Mouse (Mus musculus): ENCODE data around the gene Golt1b. TPM values are rescaled to one million over a fixed set of nuclear protein-coding genes. Genes with fewer than 3 reads are reported as not detected.

The Golt1b gene
- polyA plus RNA-seq, 1 experiment from 2014 or later = 47.3 TPM

DNA sequence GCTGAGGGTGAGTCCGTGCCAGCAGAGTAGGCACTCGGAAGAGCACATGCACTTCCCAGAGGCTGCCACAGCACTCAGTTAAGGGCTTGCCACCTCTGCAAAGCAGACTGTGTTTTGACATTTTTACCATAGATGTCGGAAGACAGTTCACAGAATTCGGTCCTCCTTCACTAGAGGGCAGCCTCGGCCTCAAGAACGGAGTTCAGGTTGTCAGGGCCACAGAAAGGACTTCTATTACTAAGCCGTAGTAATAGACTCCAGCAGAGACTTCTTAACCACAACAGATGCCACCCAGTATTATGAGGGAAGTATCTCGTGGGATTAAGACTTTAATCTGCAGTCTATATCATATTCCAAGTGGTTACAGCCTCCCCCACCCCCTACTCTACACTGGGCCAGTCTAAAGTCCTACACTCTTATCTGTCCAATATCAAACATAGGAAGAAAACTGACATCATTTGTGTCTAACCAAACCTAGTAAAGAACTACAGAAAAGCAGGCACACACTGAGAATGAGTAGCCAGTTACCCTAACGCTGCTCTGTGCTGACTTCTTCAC lies 23.9 kb upstream of the Golt1b start:
- Histone ChIP-seq H3K4me1 (replicated peaks) (no peaks in the 10 kb centered on the region), H3K4me2 (no peak overlapping the region), H3K4me3 (replicated peaks) (no peak overlapping the region), H3K9ac (no peak overlapping the region), H3K36me3 (peaks cover 83% of the 10 kb centered on the region), H3K27ac (no peak overlapping the region), H3K27me3 (no peaks in the 10 kb centered on the region), H3K9me3 (replicated peaks) (no peaks in the 10 kb centered on the region)
- ATAC-seq (ENCODE audit: low read depth) = no peak
- no peak for DNase-seq
- 70% methylated on average over 9 of the region's 9 CpGs for WGBS (ENCODE audit: insufficient replicate concordance)

DNA sequence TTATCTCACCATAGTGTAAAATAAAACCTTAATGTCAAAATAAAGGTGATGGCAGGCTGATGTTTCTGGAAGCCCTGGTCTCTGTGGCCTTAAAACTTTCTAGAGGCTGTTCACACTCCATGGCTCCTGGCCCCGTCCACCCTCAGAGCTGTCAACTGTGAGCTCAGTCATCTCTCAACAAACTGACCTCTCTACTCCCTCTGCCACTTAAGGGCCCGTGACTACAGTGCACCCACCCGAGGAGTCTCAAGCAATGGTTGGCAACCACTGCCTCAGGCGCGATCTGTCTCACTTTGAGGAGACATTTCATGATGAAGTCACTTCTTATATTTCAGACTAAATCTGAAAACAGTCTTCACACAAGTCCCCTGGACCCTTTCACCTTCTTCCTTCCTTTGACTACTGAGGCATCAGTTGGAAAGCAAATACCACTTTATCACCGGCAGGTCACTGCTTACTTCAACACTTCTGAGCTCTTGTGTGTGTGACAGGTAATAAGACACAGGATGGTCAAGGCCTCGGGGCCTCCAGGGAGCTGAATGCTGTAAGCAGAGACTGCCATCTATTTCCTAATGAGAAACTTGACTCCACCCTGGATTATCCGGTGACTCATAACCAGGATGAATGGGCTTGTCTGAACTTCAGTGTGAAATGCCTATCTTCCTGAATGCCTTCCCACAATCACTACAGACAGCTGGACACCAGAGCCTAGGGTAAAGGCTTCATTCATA lies 21.1 kb upstream of the Golt1b start:
- H3K4me1 ChIP-seq (replicated peaks) = no peaks in the 10 kb centered on the region
- no peaks in the 10 kb centered on the region for H3K9me3 ChIP-seq (replicated peaks)
- no peak overlapping the region for H3K4me3 ChIP-seq (replicated peaks)
- H3K4me2 ChIP-seq = no peak overlapping the region
- DNase-seq (no peak), ATAC-seq (ENCODE audit: low read depth) (no peak)
- no peak overlapping the region for H3K27ac ChIP-seq
- no peak overlapping the region for H3K9ac ChIP-seq
- peaks cover 88% of the 10 kb centered on the region for H3K36me3 ChIP-seq
- no peaks in the 10 kb centered on the region for H3K27me3 ChIP-seq
- 81% methylated on average over 8 of the region's 8 CpGs for WGBS (ENCODE audit: insufficient replicate concordance)

DNA sequence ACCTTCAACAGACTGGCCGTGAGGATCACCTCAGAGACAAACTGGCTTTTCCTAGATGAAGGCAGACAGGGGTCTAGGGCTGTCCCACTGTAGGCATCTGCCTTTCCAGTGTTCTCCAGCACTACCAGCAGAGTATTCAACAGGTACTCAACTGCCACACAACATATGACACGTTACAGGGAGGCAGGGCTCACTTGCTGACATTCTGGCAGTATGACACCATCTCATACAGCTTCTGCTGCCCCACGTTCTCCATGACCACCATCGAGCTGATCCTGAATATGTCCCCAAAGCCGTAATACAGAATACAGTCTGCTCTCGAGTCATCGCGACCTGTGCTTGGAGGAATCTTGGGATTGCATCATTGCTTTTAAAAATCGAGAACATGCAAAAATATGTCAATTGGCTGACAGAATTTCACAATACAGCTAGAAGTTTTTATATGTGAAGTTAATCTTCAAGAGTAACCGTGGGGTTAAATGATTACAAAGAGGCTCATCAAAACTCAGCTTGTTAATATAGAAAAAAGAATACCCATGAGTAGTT lies 20.5 kb upstream of the Golt1b start:
- 87% methylated on average over 10 of the region's 10 CpGs for WGBS (ENCODE audit: insufficient replicate concordance)
- Histone ChIP-seq H3K4me2 (no peak overlapping the region), H3K27ac (no peak overlapping the region), H3K4me3 (replicated peaks) (no peak overlapping the region), H3K9me3 (replicated peaks) (no peaks in the 10 kb centered on the region), H3K36me3 (peaks cover 88% of the 10 kb centered on the region), H3K9ac (no peak overlapping the region), H3K27me3 (no peaks in the 10 kb centered on the region), H3K4me1 (replicated peaks) (no peaks in the 10 kb centered on the region)
- DNase-seq = no peak
- no peak for ATAC-seq (ENCODE audit: low read depth)

DNA sequence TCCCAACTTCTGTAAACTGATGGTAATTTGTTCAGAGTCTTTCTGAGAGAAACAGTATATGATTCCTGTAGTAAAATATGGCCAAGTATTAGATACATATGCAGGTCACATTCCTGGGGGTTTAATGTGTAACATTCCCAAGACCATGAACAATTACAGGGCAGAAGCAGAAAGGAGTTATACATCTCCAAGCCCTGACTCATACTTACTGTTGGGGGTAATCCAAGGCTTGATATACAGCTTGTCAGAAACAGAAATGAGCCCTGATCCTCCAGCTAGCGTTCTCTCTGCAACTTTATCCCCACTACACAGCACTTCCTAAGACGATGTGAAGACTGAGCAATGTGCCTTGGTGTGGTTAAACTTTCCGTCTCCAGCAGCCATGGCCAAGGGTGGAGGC lies 19.5 kb upstream of the Golt1b start:
- ATAC-seq (ENCODE audit: low read depth) (no peak), DNase-seq (no peak)
- no peak overlapping the region for H3K4me2 ChIP-seq
- H3K27me3 ChIP-seq = no peaks in the 10 kb centered on the region
- WGBS (ENCODE audit: insufficient replicate concordance) = 78% methylated on average over 3 of the region's 3 CpGs
- H3K36me3 ChIP-seq = peaks cover 90% of the 10 kb centered on the region
- H3K9ac ChIP-seq = no peak overlapping the region
- no peak overlapping the region for H3K4me3 ChIP-seq (replicated peaks)
- H3K4me1 ChIP-seq (replicated peaks) = no peaks in the 10 kb centered on the region
- no peaks in the 10 kb centered on the region for H3K9me3 ChIP-seq (replicated peaks)
- no peak overlapping the region for H3K27ac ChIP-seq

- Histone ChIP-seq H3K9ac (no peak overlapping the region), H3K4me1 (replicated peaks) (no peaks in the 10 kb centered on the region), H3K36me3 (peaks cover 90% of the 10 kb centered on the region), H3K27me3 (no peaks in the 10 kb centered on the region), H3K4me2 (no peak overlapping the region), H3K9me3 (replicated peaks) (no peaks in the 10 kb centered on the region), H3K4me3 (replicated peaks) (no peak overlapping the region), H3K27ac (no peak overlapping the region)
- no peak for ATAC-seq (ENCODE audit: low read depth)
- DNase-seq = no peak
- WGBS (ENCODE audit: insufficient replicate concordance) = 74% methylated on average over 3 of the region's 3 CpGs
Observed at GRCm38 (mm10) chr6:142369568-142369967, 17.5 kb upstream of the Golt1b start.

DNA sequence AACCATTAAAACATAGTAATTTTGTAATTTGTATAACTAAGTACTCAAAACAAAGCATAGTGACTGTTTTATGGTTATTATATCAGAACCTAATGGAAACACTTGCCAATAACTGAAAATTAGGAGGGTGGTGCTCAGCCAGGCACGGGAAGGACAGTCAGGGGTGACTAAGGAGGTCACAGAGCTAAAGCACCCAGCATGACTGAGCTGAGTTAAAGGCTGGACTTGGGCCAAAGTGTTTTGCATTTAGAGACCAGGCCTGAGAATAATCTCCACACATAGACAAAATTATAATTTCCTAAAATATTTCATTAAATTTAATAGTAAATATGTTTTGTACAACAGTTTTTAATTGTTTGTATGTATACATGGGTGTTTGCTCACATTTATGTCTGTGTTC lies 9.9 kb upstream of the Golt1b start:
- Histone ChIP-seq H3K27me3 (no peaks in the 10 kb centered on the region), H3K9ac (no peak overlapping the region), H3K4me3 (replicated peaks) (no peak overlapping the region), H3K4me1 (replicated peaks) (no peaks in the 10 kb centered on the region), H3K27ac (no peak overlapping the region), H3K36me3 (peaks cover 66% of the 10 kb centered on the region), H3K4me2 (no peak overlapping the region), H3K9me3 (replicated peaks) (no peaks in the 10 kb centered on the region)
- WGBS (ENCODE audit: insufficient replicate concordance) = 68% methylated on average over 1 of the region's 1 CpGs
- ATAC-seq (ENCODE audit: low read depth) = no peak
- no peak for DNase-seq

DNA sequence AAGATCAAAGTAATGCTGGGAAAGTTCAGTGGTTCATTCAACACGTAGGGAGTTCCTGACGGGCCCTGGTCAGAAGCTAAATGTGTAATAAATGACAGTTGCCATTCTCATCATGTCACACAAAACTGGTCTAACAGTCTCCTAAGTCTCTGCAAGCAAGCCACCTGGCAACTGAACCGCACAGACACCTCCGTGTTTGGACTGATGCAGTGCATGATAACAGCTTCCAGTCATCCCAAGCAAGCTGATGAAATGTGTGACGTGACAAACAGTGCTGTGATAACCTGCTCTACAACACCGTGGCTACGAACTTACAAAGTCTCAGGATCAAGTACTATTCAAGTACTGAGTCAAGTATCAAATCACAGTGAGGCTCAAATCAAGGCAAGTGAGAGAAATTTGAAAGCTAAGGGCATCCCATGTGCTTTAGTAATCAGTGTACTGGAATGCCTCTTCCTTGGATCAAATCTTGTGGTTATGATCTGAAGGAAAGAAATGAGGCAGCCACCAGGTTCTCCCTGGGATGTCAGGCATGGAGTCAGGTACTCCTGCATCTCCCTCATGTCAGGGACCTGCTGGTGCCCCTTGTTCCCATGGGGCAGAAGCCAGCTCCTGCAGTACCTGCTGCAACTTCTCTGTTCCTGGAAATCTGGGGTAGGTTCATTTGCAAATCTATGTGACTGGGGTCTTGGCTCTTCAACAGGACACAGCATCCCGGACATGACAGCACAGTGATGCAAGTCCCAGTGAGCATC lies 8.3 kb upstream of the Golt1b start:
- ATAC-seq (ENCODE audit: low read depth) = no peak
- WGBS (ENCODE audit: insufficient replicate concordance) = 83% methylated on average over 8 of the region's 8 CpGs

DNA sequence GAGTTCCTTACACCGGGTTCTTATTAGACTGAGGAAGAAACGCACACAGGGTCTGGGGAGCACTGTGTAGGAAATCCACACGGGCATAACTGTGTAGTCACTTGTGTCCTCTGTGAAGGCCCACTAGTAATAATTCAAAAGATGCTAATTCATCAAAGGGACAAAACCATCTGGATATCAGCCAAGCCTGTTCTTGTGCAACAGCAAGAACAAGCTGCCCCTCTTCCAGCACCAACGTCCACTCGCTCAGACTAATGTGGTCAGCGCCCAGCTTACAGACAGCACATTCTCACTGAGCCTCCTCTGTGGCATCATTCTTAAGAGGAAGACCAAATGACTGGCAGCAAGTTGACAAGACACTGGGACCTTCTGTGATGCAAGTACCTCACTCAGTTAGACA lies 7.1 kb upstream of the Golt1b start:
- DNase-seq = no peak
- ATAC-seq (ENCODE audit: low read depth) = no peak

More for the DNA sequence above, 8.3 kb upstream of the Golt1b start:
- H3K4me1 ChIP-seq (replicated peaks) = no peaks in the 10 kb centered on the region
- no peak overlapping the region for H3K4me3 ChIP-seq (replicated peaks)
- no peak for DNase-seq
- no peaks in the 10 kb centered on the region for H3K27me3 ChIP-seq
- H3K36me3 ChIP-seq = peaks cover 51% of the 10 kb centered on the region
- no peak overlapping the region for H3K4me2 ChIP-seq
- no peak overlapping the region for H3K27ac ChIP-seq
- no peak overlapping the region for H3K9ac ChIP-seq
- no peaks in the 10 kb centered on the region for H3K9me3 ChIP-seq (replicated peaks)

GRCm38 (mm10) chr6:142381615-142382014 lies 5.4 kb upstream of the Golt1b start:
- Histone ChIP-seq H3K36me3 (peaks cover 23% of the 10 kb centered on the region), H3K9me3 (replicated peaks) (no peaks in the 10 kb centered on the region), H3K4me1 (replicated peaks) (peaks cover 8% of the 10 kb centered on the region), H3K4me2 (no peak overlapping the region), H3K9ac (no peak overlapping the region), H3K27me3 (no peaks in the 10 kb centered on the region), H3K27ac (no peak overlapping the region), H3K4me3 (replicated peaks) (no peak overlapping the region)
- no peak for ATAC-seq (ENCODE audit: low read depth)
- 86% methylated on average over 7 of the region's 7 CpGs for WGBS (ENCODE audit: insufficient replicate concordance)
- DNase-seq = no peak

More for the DNA sequence above, 7.1 kb upstream of the Golt1b start:
- Histone ChIP-seq H3K27ac (no peak overlapping the region), H3K4me3 (replicated peaks) (no peak overlapping the region), H3K9ac (no peak overlapping the region), H3K4me1 (replicated peaks) (no peaks in the 10 kb centered on the region), H3K36me3 (peaks cover 39% of the 10 kb centered on the region), H3K4me2 (no peak overlapping the region), H3K27me3 (no peaks in the 10 kb centered on the region), H3K9me3 (replicated peaks) (no peaks in the 10 kb centered on the region)
- WGBS (ENCODE audit: insufficient replicate concordance) = 78% methylated on average over 6 of the region's 6 CpGs

DNA sequence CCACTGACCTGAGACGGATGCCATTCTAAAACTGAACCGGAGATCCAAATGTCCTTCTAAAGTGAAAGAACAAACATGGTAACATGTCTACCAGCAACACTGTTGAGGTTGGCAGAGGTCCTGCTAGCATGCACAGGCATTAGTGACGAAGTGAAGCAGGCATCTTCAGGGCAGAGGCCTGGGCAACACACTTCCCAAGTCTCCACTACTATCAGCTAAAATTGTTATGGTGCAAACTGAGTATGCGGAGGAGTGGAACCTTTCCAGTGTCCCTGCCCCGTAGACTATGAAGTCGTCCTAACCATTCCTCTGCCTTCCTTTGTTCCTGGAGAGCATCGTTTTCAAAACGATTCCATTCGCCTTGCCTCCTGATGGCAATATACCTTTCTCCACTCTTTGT lies 2.5 kb upstream of the Golt1b start:
- DNase-seq = no peak
- no peak for ATAC-seq (ENCODE audit: low read depth)
- H3K9me3 ChIP-seq (replicated peaks) = no peaks in the 10 kb centered on the region
- 80% methylated on average over 9 of the region's 9 CpGs for WGBS (ENCODE audit: insufficient replicate concordance)
- H3K4me2 ChIP-seq = no peak overlapping the region
- H3K27ac ChIP-seq = no peak overlapping the region
- H3K4me1 ChIP-seq (replicated peaks) = peaks cover 25% of the 10 kb centered on the region
- H3K9ac ChIP-seq = no peak overlapping the region
- H3K4me3 ChIP-seq (replicated peaks) = no peak overlapping the region
- H3K27me3 ChIP-seq = no peaks in the 10 kb centered on the region
- no peaks in the 10 kb centered on the region; the same call in none of the 2 replicates for H3K36me3 ChIP-seq

DNA sequence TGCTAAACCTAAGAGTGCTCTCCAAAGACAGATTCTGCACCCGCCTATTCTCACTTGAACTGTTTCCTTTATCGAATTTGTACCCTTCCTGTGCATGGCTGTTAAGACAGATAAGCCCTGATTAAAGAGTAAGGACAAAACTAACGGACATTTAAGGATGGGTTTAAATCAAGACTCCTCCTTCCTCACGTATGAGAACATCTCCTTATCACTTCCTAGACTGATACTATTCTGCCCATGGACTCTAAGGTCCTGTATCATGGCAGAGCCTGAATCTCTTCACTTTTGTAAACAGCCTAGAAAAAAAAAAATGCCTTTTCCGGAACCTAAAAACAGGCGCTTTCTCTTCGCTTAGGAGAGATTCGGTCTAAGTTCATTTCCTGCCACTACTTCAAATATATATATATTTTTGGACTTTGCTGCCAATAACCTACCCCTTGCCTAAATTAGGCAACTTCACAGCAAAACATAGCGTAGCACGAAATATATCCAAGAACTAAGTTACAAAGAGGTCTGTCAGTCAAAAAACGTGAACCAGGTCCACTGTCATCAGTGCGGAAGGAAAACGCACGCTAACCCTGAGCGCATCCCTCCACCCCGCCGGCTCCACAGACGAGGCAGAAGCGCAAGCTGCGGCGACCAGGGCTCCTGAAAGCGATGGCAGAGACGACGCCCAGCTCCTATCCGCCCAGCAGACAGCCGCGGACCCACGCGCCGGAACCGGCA lies 573 bp upstream of the Golt1b start:
- peak; percentile 7 for DNase-seq

More for the DNA sequence above, 573 bp upstream of the Golt1b start:
- H3K9me3 ChIP-seq (replicated peaks) = no peaks in the 10 kb centered on the region
- peak; percentile 68 for ATAC-seq (ENCODE audit: low read depth)
- 1% methylated on average over 31 of the region's 31 CpGs for WGBS (ENCODE audit: insufficient replicate concordance)
- H3K27me3 ChIP-seq = no peaks in the 10 kb centered on the region
- no peaks in the 10 kb centered on the region; the same call in none of the 2 replicates for H3K36me3 ChIP-seq
- peak overlapping the region; percentile 78 for H3K4me2 ChIP-seq
- H3K9ac ChIP-seq = peak overlapping the region; percentile 77
- H3K27ac ChIP-seq = peak overlapping the region; percentile 83
- peaks cover 37% of the 10 kb centered on the region for H3K4me1 ChIP-seq (replicated peaks)
- H3K4me3 ChIP-seq (replicated peaks) = peak overlapping the region; percentile 94

Measured in liver, embryonic 13.5 days (tissue).